Mouse (Mus musculus): Measurements from ENCODE around the gene Mrpl14. TPM values are rescaled to one million over a fixed set of nuclear protein-coding genes. Genes with fewer than 3 reads are reported as not detected.
A peak's percentile ranks its signal among the peaks of the same experiment; 100 is the strongest.

The Mrpl14 gene
- total and polyA plus RNA-seq, 2 experiments from 2014 or later, result 25.3 to 98.6 TPM

- H3K36me3 ChIP-seq (ENCODE audit: insufficient read depth), result peaks cover 10% of the 10 kb centered on the region
- no peak overlapping the region for H3K4me2 ChIP-seq (ENCODE audit: low read depth)
- H3K27ac ChIP-seq (ENCODE audit: low read depth, low read length), result no peak overlapping the region
- no peaks in the 10 kb centered on the region for H3K27me3 ChIP-seq (ENCODE audit: insufficient read depth, low read length)
- H3K9ac ChIP-seq, result no peak overlapping the region
- WGBS, result 57% methylated on average over 4 of the region's 4 CpGs
- H3K4me3 ChIP-seq (ENCODE audit: low read depth, low read length), result no peak overlapping the region
- no peak for TF ChIP-seq CTCF (IDR thresholded peaks at IDR 0.05; ENCODE audit: low read depth)
- ATAC-seq (no peak), DNase-seq (no peak)
- no peaks in the 10 kb centered on the region for H3K9me3 ChIP-seq (ENCODE audit: low read length)
- H3K4me1 ChIP-seq (ENCODE audit: insufficient read depth), result no peaks in the 10 kb centered on the region
Measured at GRCm38 (mm10) chr17:45702254-45702653, 16.1 kb downstream of the Mrpl14 start.

GRCm38 (mm10) chr17:45703187-45703586, 17.1 kb downstream of the Mrpl14 start:
- DNase-seq (no peak), ATAC-seq (no peak)
- H3K36me3 ChIP-seq (ENCODE audit: insufficient read depth), result peaks cover 5% of the 10 kb centered on the region
- H3K27me3 ChIP-seq (ENCODE audit: insufficient read depth, low read length), result no peaks in the 10 kb centered on the region
- H3K9me3 ChIP-seq (ENCODE audit: low read length), result no peaks in the 10 kb centered on the region
- WGBS, result 73% methylated on average over 7 of the region's 7 CpGs
- no peak overlapping the region for H3K27ac ChIP-seq (ENCODE audit: low read depth, low read length)
- H3K4me1 ChIP-seq (ENCODE audit: insufficient read depth), result no peaks in the 10 kb centered on the region
- no peak overlapping the region for H3K4me2 ChIP-seq (ENCODE audit: low read depth)
- TF ChIP-seq CTCF (IDR thresholded peaks at IDR 0.05; ENCODE audit: low read depth), result no peak
- no peak overlapping the region for H3K9ac ChIP-seq
- H3K4me3 ChIP-seq (ENCODE audit: low read depth, low read length), result no peak overlapping the region

GRCm38 (mm10) chr17:45706796-45707195, 20.7 kb downstream of the Mrpl14 start:
- no peak for TF ChIP-seq CTCF (IDR thresholded peaks at IDR 0.05; ENCODE audit: low read depth)
- DNase-seq (no peak), ATAC-seq (no peak)
- H3K36me3 ChIP-seq (ENCODE audit: insufficient read depth), result no peaks in the 10 kb centered on the region
- H3K9me3 ChIP-seq (ENCODE audit: low read length), result no peaks in the 10 kb centered on the region
- no peak overlapping the region for H3K27ac ChIP-seq (ENCODE audit: low read depth, low read length)
- 58% methylated on average over 5 of the region's 5 CpGs for WGBS
- H3K4me1 ChIP-seq (ENCODE audit: insufficient read depth), result no peaks in the 10 kb centered on the region
- H3K9ac ChIP-seq, result no peak overlapping the region
- no peak overlapping the region for H3K4me3 ChIP-seq (ENCODE audit: low read depth, low read length)
- H3K27me3 ChIP-seq (ENCODE audit: insufficient read depth, low read length), result no peaks in the 10 kb centered on the region
- no peak overlapping the region for H3K4me2 ChIP-seq (ENCODE audit: low read depth)

GRCm38 (mm10) chr17:45707376-45707775, 21.3 kb downstream of the Mrpl14 start:
- H3K4me2 ChIP-seq (ENCODE audit: low read depth), result no peak overlapping the region
- H3K9ac ChIP-seq, result no peak overlapping the region
- H3K27me3 ChIP-seq (ENCODE audit: insufficient read depth, low read length), result no peaks in the 10 kb centered on the region
- TF ChIP-seq CTCF (IDR thresholded peaks at IDR 0.05; ENCODE audit: low read depth), result 0 out of 2 replicates have a peak, but pooled peaks have one; percentile 18
- no peak overlapping the region for H3K27ac ChIP-seq (ENCODE audit: low read depth, low read length)
- no peaks in the 10 kb centered on the region for H3K4me1 ChIP-seq (ENCODE audit: insufficient read depth)
- DNase-seq (no peak), ATAC-seq (no peak)
- no peaks in the 10 kb centered on the region for H3K36me3 ChIP-seq (ENCODE audit: insufficient read depth)
- no peaks in the 10 kb centered on the region for H3K9me3 ChIP-seq (ENCODE audit: low read length)
- H3K4me3 ChIP-seq (ENCODE audit: low read depth, low read length), result no peak overlapping the region
- WGBS, result 36% methylated on average over 3 of the region's 3 CpGs

- TF ChIP-seq CTCF (IDR thresholded peaks at IDR 0.05; ENCODE audit: low read depth), result no peak
- Histone ChIP-seq H3K9me3 (ENCODE audit: low read length) (no peaks in the 10 kb centered on the region), H3K27ac (ENCODE audit: low read depth, low read length) (no peak overlapping the region), H3K4me3 (ENCODE audit: low read depth, low read length) (no peak overlapping the region), H3K36me3 (ENCODE audit: insufficient read depth) (no peaks in the 10 kb centered on the region), H3K4me2 (ENCODE audit: low read depth) (no peak overlapping the region), H3K9ac (no peak overlapping the region), H3K27me3 (ENCODE audit: insufficient read depth, low read length) (no peaks in the 10 kb centered on the region), H3K4me1 (ENCODE audit: insufficient read depth) (no peaks in the 10 kb centered on the region)
- ATAC-seq, result no peak
- 82% methylated on average over 8 of the region's 8 CpGs for WGBS
- DNase-seq, result no peak
Measured at GRCm38 (mm10) chr17:45708179-45708578, 22.1 kb downstream of the Mrpl14 start.

GRCm38 (mm10) chr17:45709829-45710228, 23.7 kb downstream of the Mrpl14 start:
- Histone ChIP-seq H3K9ac (no peak overlapping the region), H3K9me3 (ENCODE audit: low read length) (no peaks in the 10 kb centered on the region), H3K4me3 (ENCODE audit: low read depth, low read length) (no peak overlapping the region), H3K27ac (ENCODE audit: low read depth, low read length) (no peak overlapping the region), H3K4me2 (ENCODE audit: low read depth) (no peak overlapping the region), H3K36me3 (ENCODE audit: insufficient read depth) (no peaks in the 10 kb centered on the region), H3K4me1 (ENCODE audit: insufficient read depth) (no peaks in the 10 kb centered on the region), H3K27me3 (ENCODE audit: insufficient read depth, low read length) (no peaks in the 10 kb centered on the region)
- no peak for TF ChIP-seq CTCF (IDR thresholded peaks at IDR 0.05; ENCODE audit: low read depth)
- WGBS, result 55% methylated on average over 3 of the region's 3 CpGs
- ATAC-seq (no peak), DNase-seq (no peak)

- Histone ChIP-seq H3K9me3 (ENCODE audit: low read length) (no peaks in the 10 kb centered on the region), H3K4me1 (ENCODE audit: insufficient read depth) (no peaks in the 10 kb centered on the region), H3K36me3 (ENCODE audit: insufficient read depth) (no peaks in the 10 kb centered on the region)
Measured at GRCm38 (mm10) chr17:45710407-45710806, 24.3 kb downstream of the Mrpl14 start.

GRCm38 (mm10) chr17:45711525-45711924, 25.4 kb downstream of the Mrpl14 start:
- no peak overlapping the region for H3K9ac ChIP-seq
- no peak overlapping the region for H3K4me2 ChIP-seq (ENCODE audit: low read depth)
- ATAC-seq (no peak), DNase-seq (no peak)
- H3K4me1 ChIP-seq (ENCODE audit: insufficient read depth), result no peaks in the 10 kb centered on the region
- H3K36me3 ChIP-seq (ENCODE audit: insufficient read depth), result no peaks in the 10 kb centered on the region
- no peaks in the 10 kb centered on the region for H3K27me3 ChIP-seq (ENCODE audit: insufficient read depth, low read length)
- no peak for TF ChIP-seq CTCF (IDR thresholded peaks at IDR 0.05; ENCODE audit: low read depth)
- H3K9me3 ChIP-seq (ENCODE audit: low read length), result no peaks in the 10 kb centered on the region
- no peak overlapping the region for H3K27ac ChIP-seq (ENCODE audit: low read depth, low read length)
- WGBS, result 71% methylated on average over 3 of the region's 3 CpGs
- no peak overlapping the region for H3K4me3 ChIP-seq (ENCODE audit: low read depth, low read length)

More at GRCm38 (mm10) chr17:45710407-45710806, 24.3 kb downstream of the Mrpl14 start:
- no peak overlapping the region for H3K4me3 ChIP-seq (ENCODE audit: low read depth, low read length)
- no peak overlapping the region for H3K9ac ChIP-seq
- no peak overlapping the region for H3K4me2 ChIP-seq (ENCODE audit: low read depth)
- no peak for DNase-seq
- TF ChIP-seq CTCF (IDR thresholded peaks at IDR 0.05; ENCODE audit: low read depth), result no peak
- WGBS, result 83% methylated on average over 8 of the region's 8 CpGs
- H3K27me3 ChIP-seq (ENCODE audit: insufficient read depth, low read length), result no peaks in the 10 kb centered on the region
- no peak overlapping the region for H3K27ac ChIP-seq (ENCODE audit: low read depth, low read length)
- ATAC-seq, result no peak

All from forebrain, postnatal 0 days (tissue).